Mouse (Mus musculus): Measurements from ENCODE around the gene Ptprn2.
A peak's percentile ranks its signal among the peaks of the same experiment; 100 is the strongest.

The Ptprn2 gene

DNA sequence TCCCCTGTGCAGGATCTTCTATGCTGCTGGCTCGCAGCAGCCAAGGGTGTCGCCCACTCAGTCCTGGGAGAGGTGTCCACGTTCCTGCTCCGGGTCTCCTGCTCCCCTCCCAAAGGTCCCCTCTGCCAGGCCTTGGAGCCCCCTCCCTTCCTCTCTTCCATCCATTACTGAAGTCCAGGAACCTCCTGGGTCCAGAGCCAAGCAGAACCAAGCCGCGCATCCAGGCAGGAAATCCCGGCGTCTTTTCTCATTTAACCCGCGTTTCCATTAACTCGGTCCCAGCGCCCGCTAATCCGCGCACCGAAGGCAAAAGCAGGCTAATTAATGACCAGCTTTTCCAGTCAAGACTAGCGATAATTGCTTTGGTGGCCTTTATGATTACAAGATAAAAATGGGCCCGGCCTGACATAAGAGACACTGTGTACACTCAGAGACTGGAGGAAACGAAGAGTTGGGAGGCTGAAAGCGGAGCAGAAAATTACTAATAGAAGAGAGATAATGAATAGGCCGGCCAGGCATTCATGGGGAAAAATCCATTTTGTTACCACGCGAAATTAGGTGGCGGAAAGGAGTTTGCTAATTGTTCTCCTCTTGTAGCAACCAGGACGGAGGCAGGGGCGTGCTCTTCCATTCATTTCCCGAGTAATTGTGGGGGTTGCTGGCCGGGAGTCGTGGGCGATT, 674.8 kb downstream of the Ptprn2 start:
- no peak for DNase-seq (ENCODE audit: low spot score in 2 of 2)

DNA sequence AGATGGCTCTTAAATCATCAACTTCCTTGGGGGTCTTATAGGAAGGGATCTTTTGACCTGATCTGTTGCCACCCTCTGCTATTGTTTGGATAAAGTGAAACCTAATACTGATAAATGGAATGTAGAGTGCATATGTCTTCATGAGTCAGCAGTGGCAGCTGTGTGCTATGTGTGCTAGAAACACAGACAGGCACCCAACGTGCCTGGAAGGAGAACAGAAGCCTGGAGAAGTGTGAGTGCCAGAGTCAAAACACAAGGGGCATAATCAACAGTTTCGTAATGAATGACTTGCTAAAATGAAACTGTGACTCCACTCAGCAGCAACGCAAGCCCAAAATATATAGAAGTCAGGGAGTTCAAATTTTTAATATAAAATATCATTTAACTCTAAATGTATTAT, 676.7 kb downstream of the Ptprn2 start:
- DNase-seq (ENCODE audit: low spot score in 2 of 2), result no peak

DNA sequence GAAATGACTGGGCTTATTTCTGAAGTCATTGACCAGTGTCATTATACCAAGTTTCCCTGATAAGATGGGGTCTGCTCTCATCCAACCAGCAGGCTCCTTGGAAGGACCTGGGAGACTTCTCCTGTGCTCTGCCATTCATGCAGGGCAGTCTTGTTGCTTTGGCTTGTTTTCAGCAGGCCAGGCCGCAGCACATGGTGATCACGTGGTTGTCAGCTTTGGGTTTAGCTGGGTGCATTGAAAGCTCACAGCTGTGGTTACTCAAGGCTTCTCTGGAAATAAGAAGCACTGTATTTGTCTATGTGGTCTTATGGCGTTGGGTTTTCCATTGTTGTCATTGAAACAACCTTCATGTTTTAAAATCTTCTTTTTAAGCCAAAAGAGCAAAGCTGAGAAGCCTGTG, 678.3 kb downstream of the Ptprn2 start:
- no peak for DNase-seq (ENCODE audit: low spot score in 2 of 2)

DNA sequence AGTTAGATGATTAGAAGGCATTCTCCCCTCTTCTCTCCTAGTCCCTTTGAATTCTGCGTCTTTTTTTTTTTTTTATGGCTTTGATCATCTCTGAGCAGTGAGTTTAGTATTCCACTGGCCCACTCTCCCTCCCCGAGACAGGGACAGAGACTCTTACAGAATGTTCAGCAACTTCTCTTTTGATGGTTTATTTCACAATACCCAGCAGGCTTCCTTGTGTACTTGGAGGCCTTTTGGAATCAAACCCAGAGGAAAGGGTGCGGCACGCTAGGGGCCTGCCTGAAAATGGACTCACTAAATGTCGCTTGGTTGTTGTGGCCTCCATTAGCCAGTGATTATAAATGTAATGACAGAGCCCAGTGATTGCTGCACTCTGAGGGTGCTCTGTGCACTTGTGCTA, 680.7 kb downstream of the Ptprn2 start:
- DNase-seq (ENCODE audit: low spot score in 2 of 2), result no peak

DNA sequence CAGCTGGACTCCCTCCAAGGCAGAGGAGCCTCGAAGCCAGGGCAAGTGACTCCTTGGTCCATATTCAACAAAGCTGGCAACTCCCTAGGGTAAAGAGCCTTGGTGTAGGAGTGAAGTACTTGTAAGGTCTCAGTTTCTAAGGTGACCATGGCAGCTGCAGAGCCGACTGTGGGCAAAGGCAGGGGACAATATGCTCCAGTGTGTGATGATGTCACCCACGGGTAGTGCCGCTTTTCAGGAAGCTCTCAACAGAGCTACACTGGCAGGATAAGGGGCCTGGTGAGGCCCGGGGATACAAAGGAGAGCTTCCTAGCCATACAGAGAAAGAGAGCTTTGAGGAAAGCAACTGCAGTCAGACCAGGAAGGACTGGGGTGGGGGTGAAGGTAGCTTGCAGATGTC, 684.1 kb downstream of the Ptprn2 start:
- DNase-seq (ENCODE audit: low spot score in 2 of 2), result no peak

DNA sequence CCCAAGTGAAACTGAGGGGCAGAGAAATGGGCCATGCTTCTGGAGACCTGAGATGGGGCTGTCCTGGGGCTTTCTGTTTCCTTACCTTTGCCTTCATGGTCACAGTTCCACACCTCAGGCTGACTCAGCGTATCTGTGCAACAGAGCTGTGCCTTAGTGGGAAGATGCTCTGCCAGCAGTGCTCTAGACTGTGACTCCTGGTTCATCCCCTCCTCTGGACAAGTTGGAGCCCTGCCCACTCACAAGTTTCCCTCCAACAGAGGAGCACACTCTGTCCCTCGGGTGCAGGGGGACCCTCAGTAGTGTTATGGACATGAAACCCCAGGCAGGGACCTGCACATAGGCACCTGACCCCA, 687.0 kb downstream of the Ptprn2 start:
- no peak for DNase-seq (ENCODE audit: low spot score in 2 of 2)

DNA sequence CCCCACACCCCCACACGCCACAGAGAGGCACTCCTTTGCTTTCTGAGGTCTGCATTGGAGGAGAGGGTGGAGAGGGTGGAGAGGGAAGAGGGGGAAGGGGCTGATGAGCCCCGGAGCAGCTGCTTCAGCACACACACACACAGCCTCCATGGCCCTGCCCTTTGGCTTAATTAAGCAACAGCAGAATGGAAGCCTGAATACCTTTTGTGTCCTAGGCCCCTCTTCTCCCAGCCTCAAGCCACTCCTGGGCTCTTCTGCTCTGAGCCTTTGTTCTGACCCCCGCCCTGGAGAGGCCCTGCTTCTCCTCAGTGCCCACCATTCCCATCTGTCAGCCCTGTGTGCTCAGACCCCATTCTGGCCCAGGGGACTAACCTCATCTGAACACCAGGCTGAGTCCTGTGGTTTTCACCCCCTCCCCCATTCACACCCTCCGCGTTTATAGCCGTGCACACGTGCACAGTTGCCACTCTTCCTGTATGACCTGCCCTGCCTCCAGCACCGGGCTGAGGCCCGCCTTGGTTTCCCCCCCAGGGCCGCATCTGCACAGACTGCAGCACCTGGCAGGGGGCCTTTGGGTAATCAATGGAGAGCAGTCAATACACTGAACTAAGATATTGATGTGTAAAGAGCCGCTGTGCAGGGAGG, 687.5 kb downstream of the Ptprn2 start:
- no peak for DNase-seq (ENCODE audit: low spot score in 2 of 2)

DNA sequence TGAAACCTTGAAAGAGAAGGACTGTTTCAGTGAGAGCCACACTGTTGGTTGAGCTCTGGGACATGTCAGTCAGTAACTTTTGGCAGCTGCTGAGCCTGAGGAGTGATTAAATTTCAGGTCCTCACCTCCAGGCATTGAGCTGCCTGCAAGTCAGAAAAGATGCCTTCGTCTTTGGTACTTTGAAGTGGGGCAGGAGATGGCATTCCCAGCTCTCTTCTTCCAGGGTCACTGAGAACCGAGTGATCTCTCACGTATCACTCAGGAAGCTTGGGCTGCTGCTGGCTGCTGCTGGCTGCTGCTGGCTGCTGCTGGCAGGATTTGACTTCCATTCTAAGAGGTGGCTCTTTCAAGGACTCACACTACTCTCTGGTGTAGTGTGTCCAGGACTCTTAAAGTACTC, 688.7 kb downstream of the Ptprn2 start:
- no peak for DNase-seq (ENCODE audit: low spot score in 2 of 2)

DNA sequence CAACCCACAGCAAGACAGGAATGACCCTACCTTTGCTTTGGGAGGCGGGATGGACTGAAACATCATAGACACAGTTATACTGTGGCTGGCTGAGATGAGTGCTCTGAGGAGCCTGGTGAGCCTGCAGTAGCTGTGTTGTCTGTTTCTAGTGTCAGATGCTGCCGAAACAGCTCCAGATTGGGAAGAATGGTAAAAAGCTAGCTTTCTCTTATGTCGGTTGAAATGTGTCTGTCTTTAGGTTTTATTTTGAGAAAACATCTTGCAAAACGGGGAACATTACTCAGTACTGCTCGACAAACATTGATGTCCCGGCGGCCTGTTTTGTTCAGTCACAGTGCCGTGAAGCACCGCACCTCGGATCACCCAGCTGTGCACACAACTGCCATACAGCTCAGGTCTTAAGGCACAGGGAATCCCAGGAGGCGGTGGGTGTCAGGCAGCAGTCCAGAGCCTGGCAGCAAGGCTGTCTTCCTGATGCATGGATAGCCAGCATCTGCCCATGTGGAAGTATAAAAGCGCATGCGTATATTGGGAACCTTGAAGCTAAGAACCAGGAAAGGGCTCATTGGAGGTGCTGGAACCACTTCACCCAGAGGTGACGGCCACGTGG, 689.7 kb downstream of the Ptprn2 start:
- no peak for DNase-seq (ENCODE audit: low spot score in 2 of 2)

DNA sequence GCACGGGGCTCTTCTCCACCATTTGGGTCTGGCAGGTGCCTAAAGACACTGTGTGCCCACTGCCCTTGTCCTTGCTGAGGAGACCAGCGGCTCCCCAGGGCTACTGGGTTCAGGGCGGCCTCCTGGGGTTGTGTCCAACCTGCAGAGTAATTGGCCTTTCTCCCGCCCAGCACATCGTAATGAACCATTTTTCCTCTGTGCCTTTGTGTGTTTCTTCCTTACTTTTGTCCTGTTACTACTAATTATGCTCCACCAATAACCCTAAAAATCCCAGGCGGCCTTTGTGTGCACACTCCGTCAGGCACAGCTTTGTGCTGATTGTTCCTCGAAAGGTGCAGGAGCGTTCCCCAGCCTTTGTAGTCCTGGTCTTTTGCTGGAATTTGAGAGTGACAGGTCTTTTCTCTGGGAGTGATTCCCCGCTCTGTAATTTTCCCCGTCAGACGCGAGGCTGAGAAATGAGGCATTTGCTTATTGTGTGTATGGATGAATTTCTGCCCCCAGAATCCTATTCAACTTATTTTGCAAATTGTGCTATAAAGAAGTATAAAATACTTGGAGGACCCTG, 690.8 kb downstream of the Ptprn2 start:
- no peak for DNase-seq (ENCODE audit: low spot score in 2 of 2)

DNA sequence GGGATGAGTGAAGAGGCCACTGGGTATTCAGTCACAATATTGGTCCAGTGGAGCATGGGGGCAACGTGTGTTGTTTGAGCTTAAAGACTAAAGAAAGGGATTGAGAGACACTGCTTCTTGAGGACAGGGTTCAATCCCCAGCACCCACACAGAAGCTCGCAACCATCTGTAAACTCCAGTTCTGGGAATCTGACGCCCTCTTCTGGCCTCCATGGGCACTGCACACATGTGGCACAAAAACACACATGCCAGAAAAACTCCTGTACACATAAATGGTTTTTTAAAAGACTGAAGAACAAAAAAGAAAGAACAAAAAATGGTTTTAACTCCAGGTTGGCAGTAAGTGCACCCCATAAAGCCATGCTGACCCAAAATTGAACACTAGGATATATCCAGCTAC, 701.6 kb downstream of the Ptprn2 start:
- DNase-seq (ENCODE audit: low spot score in 2 of 2), result no peak

DNA sequence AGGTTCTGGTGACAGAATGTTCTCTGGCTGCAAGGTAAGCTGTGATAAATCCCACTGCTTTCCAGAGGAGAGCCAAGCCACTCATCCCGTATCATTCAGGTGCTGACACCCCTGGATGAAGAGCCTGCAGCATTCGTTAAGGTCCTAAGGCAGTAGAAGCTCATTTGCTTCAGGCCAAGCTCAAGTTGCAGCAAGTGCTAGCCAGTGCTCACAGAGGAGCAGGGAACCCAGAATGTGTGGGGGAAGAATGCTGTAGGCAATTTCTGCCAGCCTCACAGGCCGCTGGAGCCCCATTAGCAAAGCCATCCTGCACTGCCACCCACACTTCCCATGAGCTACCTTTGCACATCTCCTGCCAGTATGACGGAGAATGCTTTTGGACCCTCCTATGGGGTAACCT, 706.5 kb downstream of the Ptprn2 start:
- DNase-seq (ENCODE audit: low spot score in 2 of 2), result no peak

DNA sequence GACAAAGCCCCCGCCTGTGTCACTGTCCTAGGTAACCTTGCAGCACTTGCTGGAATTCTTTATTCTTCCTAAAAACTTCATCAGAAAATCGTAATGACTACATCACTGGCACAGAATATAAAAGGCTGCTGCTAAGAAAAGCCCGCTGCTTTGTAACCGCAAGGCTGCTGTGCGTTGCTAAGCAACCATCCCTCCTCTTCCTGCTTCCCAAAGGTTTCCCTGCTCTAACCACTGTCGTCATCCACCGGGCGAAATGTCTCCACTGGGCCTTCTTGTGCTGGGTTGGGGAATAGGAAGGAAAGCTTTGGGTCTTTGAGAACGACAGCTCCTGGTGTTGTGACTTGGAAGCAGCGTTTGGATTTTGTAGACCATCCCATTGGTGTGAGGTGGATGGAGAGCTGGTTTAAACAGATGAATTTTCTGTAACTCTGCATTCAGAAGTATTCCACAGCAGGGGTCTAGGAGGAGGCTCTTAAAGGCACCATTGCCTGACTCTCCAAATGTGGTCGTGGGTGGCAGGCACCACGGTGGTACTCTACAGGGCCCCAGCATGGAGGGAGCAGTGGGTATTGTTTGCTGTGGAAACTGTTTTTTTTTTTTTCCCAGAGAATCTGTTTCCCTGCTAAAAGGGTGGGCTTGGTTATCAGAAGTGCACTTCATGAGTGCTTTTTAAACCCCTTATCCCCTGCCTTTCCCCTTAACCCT, 711.4 kb downstream of the Ptprn2 start:
- no peak for DNase-seq (ENCODE audit: low spot score in 2 of 2)

DNA sequence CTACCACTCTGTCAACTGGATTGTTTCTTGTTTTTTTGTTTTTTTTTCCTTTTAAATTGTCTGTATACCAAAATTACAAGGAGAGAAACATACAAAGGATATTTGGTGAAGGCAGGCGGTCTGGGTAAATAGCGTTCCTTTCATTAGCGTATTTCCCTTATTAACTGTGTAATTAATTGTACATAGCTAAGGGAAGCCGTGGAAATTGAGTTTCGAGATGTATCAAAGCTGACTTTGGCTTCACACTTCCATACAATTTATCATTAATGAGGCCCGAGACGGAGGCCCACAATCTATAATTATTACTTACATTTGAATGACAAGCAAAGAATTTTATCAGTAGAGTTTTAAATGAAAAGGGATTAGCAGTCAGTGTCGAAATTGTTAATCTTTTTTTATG, 712.6 kb downstream of the Ptprn2 start:
- no peak for DNase-seq (ENCODE audit: low spot score in 2 of 2)

DNA sequence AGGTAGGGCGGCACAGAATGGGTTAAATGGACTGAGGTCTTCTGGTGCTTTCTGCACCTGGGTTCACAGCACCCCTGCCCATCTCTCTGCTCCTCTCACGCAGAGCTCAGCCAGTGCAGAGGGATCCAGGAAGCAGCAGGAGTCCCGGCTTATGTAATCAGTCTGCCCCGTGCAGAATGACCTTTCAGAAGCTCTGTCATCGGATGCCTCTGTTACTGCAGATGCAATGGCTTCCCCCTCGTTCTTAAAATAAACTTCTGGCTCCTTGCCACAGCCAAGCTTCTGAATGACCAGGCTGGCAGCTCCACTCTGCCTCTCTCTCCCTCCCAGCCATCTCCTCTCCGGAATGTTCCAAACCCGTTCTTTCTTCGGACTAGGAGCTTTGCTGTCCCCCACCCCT, 714.6 kb downstream of the Ptprn2 start:
- DNase-seq (ENCODE audit: low spot score in 2 of 2), result peak; percentile 4 to 15

DNA sequence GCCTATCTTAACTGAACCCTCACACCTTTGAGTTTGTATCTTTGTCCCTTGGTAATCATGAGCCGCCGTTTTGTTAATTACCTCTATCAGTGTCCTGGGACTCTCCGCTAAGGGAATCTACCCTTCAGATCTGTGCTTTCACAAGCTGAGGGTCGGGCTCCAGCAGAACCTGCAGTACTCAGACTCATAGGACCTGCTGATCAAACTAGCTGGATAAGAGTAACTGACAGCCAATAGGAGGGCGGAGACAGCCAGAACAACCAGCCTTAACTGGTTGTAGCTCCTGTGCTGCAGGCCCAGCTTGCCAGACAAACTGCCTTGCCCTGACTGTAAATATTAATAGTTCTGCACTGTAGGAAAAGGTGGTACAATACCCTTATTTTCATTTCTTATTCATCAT, 715.1 kb downstream of the Ptprn2 start:
- DNase-seq (ENCODE audit: low spot score in 2 of 2), result peak; percentile 24 to 26

DNA sequence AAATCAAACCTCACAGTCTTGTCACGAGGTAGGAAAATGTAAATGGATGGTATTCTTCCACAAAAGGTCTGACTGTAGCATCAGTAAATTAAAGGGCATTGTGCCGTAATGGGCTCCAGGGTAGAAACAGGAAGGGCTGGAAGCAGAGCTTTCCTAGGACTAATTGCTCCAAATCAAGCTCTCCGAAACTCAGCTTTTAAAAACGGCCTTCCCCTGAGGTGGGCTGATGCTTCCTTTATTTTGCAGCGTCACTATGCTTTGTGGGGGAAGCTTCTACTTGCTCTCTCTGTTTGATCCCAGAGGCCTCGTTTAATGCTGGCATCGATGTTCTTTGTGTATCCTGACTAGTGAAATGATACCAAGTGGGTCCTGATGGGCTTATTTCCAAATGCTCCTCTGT, 718.0 kb downstream of the Ptprn2 start:
- DNase-seq (ENCODE audit: low spot score in 2 of 2), result no peak

DNA sequence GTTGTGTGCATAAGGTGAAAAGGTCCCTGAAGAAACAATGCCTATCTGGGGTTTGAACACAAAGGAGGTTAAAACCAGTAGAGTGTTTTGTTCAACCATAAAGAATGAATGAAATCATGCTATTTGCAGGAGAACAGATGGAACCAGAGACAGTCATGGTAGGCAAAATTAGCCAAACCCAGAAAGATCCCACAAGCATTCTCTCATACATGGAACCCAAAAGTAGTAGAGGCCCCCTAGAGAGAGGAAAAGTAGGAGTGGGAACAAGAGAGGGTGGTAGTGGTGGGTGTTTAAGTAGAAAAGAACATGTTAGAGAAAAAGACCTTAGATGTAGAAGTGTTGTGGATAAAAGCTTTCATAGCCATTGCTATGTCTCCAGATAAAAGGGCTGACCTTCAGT, 719.4 kb downstream of the Ptprn2 start:
- no peak for DNase-seq (ENCODE audit: low spot score in 2 of 2)

DNA sequence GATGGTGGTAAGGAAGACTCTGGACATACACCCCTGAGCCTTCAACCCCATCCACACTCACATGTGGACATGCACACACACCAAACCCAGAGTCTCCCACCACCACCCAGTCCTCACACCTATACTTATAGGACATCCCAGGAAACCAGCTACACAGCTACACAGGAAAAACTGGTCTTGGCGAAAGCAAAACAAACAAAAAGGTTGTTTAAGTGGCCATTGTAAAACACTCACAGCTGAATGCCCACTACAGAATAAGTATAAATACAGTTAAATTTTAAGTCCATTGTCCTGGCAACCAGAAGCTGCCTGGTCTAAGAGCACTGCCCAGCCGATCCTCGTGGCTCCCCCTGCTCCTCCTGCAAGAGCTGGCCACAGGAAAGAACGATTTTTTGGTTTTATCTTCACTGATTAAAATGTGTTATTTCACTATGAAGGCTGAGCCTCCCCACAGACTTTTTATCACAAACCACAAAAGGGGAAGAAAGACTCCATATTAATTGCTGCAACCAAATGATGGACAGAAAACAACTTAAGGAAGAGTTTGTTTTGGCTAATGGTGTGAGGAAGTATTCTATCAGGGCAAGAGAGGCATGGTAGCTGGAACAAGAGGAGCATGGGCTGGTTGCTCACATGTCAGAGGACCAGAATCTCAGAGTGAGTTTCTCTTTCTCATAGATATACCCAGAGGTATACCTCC, 722.1 kb downstream of the Ptprn2 start:
- DNase-seq (ENCODE audit: low spot score in 2 of 2), result peak in 1 of 2 experiments; percentile 2

DNA sequence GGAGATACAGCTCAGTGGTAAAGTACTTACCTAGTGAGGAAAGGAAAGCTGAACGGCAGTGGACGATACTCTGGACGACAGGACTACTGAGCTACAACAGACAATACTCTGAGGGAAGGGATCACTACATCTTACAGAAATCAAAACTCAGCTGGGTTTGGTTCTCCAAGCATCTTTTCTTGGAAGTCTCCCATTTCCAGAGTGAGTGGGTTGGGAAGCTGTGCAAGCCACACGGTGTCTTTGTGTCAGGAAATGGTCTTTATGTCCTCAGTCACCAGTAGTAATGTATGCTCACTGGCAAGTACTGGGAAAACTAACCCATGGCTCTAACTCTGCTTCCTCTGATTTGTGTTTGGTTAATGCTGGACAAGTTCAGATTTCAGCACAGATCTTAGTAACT, 724.9 kb downstream of the Ptprn2 start:
- DNase-seq (ENCODE audit: low spot score in 2 of 2), result no peak

DNA sequence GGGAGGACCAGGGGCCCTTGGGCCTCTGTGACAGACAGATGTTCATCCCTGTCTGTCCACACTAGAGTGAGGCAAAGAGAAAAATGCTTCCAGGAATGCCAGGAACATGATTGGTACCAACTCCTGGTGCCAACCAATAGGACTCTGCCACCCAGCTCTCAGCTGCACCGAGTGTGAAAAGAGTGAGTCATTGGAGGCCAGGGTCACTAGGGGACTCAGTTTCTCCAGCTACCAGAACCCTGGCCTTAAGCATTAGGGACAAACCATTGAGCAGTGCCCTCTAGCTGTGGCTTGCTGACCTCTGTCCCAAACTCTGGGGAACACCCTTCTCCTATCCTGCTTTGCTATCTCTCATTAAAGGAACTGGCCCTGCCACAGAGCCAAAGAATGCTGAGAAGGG, 728.0 kb downstream of the Ptprn2 start:
- no peak for DNase-seq (ENCODE audit: low spot score in 2 of 2)

DNA sequence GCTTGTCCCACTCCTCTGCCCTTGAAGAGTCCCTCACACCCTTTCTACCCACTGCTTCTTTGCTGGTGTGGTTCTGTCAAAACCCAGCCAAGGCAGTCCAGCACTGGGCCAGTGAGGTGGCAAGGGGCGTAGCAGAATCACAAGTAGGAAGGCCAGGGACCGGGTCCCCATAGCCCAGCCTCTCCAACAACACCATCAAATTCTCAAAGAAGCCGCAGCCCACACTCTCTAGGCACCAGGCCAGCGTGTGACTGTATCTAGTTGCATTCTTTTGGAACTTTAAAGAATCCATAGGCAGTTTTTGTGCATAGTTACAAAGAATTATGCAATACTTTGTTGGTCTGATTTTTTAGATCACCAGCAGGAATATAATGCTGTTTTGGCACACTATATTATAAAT, 728.8 kb downstream of the Ptprn2 start:
- DNase-seq (ENCODE audit: low spot score in 2 of 2), result no peak
